Mouse (Mus musculus) midbrain, embryonic 15.5 days (tissue): ENCODE data around the gene Dennd2c. TPM values are rescaled to one million over a fixed set of nuclear protein-coding genes. Genes with fewer than 3 reads are reported as not detected.

Source experiments
- ATAC-seq: fragments of 200-750 bp; cut with Nextera tagmentation; replicated peaks from 2 replicates; pipeline ENCODE4 v1.8.0; 2017; ENCODE audit warnings: moderate TSS enrichment
- H3K27ac ChIP-seq: fragments of 300-500 bp; sonication (generic); 2 replicates; pipeline ENCODE4 v1.5.1; 2015; ENCODE audit warnings: mild to moderate bottlenecking, inconsistent platforms
- H3K27me3 ChIP-seq: fragments of 300-500 bp; sonication (generic); replicated peaks from 2 replicates; pipeline ENCODE4 v1.6.1; 2015; ENCODE audit warnings: inconsistent platforms
- H3K36me3 ChIP-seq: fragments of 300-500 bp; sonication (generic); replicated peaks from 2 replicates; pipeline ENCODE4 v1.6.1; 2015; ENCODE audit warnings: inconsistent platforms
- H3K4me1 ChIP-seq: fragments of 300-500 bp; sonication (generic); 2 replicates; pipeline ENCODE4 v1.6.1; 2015; ENCODE audit warnings: inconsistent platforms
- H3K4me2 ChIP-seq: fragments of 300-500 bp; sonication (generic); 2 replicates; pipeline ENCODE4 v1.6.1; 2015; ENCODE audit warnings: inconsistent platforms, mild to moderate bottlenecking, moderate library complexity
- H3K4me3 ChIP-seq: fragments of 300-500 bp; sonication (generic); 2 replicates; pipeline ENCODE4 v1.5.1; 2015; ENCODE audit warnings: mild to moderate bottlenecking, inconsistent platforms
- H3K9ac ChIP-seq: fragments of 300-500 bp; sonication (generic); 2 replicates; pipeline ENCODE4 v1.6.1; 2015; ENCODE audit warnings: mild to moderate bottlenecking, inconsistent platforms
- H3K9me3 ChIP-seq: fragments of 300-500 bp; sonication (generic); 2 replicates; pipeline ENCODE4 v1.6.1; 2016; ENCODE audit warnings: inconsistent platforms
- WGBS: fragments of 180-500 bp; shearing (Covaris S2); methylation state at CpG from one replicate; pipeline ENCODE4 v1.1.7; 2015; ENCODE audit warnings: mixed read lengths; 5-methylcytosine and 5-hydroxymethylcytosine counted together
- polyA plus RNA-seq: library from polyadenylated mRNA; unstranded; fragments of >200 nt; fragmentation: Nextera tagmentation; extraction: Ambion mirVana; gene quantifications from 2 replicates; pipeline ENCODE4 v1.2.1, GENCODE M21; 2015

Gene Dennd2c
- polyA plus RNA-seq, 1 experiment from 2014 or later: 1.3 TPM

DNA sequence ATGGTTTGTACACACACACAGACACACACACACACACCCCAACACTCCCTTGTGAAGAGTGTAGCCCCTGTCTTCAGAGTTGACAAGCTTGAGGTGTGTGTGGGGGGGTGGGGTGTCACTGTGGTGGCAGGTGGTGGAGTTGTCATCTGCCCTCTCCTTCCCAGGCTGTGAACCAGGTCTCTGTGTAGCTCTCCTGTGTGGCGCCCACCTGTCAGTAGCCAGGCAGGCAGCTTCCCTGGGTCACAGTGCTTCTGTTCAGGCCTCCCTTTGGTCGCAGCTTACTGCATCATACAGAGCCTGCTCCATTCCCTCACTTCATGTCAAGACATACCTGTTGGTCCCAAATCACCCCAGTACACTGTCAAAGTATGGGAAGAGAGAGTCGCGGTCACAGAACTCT, 43.4 kb downstream of the Dennd2c start:
- WGBS: 80% methylated on average over 4 of the region's 4 CpGs
- no peak overlapping the region for H3K4me2 ChIP-seq

DNA sequence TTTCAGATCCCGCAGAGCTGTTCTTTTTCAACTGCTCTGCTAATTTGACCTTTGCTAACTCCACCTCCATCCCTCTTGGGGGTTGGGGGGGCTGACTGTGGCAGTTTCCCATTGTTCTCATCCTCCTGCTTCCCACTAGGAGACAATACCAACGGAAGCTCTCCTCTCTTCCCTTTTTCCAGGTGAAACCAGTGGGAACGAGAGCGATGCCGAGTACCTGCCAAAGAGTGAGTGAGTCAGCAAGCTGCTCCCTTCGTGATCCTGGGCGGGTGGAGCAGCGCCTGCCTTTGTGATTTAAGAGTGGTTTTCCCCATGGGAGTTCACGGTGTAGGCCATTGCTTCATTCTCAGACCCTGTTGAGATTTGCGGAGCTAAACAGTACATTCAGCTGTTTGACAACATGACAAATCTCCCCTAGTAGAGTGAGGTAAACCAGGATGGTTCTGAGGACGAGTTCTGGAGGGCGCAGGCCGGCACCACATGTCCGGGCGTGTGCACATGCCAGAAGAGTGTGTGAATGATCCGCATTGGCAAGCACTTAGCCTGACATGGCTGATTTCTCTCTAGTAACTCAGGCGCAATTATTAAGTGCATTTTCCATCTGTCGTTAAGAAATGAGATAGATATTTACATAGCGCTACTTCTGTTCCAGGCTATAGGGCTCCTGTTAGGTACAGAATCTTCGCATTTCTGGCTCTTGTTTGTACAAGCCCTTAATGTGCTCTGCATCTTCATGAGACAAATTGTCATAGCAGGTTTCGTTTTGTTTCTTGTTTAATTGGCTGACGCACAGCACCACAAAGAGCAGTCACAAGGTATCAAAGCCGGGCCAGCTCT, 44.1 kb downstream of the Dennd2c start:
- Histone ChIP-seq H3K9ac (no peak overlapping the region), H3K4me1 (no peaks in the 10 kb centered on the region), H3K4me2 (no peak overlapping the region), H3K4me3 (no peak overlapping the region), H3K27me3 (no peaks in the 10 kb centered on the region), H3K27ac (no peak overlapping the region), H3K9me3 (no peaks in the 10 kb centered on the region), H3K36me3 (no peaks in the 10 kb centered on the region)
- WGBS: 63% methylated on average over 23 of the region's 23 CpGs
- no peak for ATAC-seq

More for the DNA sequence above, 43.4 kb downstream of the Dennd2c start:
- Histone ChIP-seq H3K36me3 (no peaks in the 10 kb centered on the region), H3K9me3 (no peaks in the 10 kb centered on the region), H3K9ac (no peak overlapping the region), H3K4me3 (no peak overlapping the region), H3K27me3 (no peaks in the 10 kb centered on the region), H3K4me1 (no peaks in the 10 kb centered on the region), H3K27ac (no peak overlapping the region)
- ATAC-seq: no peak

DNA sequence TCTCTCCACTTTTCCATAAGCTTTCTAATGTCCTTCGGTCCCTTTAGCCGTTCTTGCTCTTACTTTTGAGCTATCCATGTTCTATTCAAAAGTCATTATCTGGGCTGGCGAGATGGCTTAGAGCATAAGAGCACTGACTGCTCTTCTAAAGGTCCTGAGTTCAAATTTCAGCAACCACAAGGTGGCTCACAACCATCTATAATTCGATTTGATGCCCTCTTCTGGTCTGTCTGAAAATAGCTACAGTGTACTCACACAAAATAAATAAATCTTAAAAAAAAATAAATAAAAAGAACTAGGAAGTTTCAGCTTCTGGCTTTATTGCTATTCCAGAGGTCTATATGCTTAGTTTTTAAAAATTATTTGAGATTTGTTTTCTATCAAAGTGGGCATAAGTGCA, 45.4 kb downstream of the Dennd2c start:
- Histone ChIP-seq H3K27me3 (no peaks in the 10 kb centered on the region), H3K27ac (no peak overlapping the region), H3K36me3 (no peaks in the 10 kb centered on the region), H3K9ac (no peak overlapping the region), H3K4me1 (no peaks in the 10 kb centered on the region), H3K9me3 (no peaks in the 10 kb centered on the region), H3K4me3 (no peak overlapping the region), H3K4me2 (no peak overlapping the region)
- ATAC-seq: no peak
- WGBS: 90% methylated on average over 4 of the region's 4 CpGs

DNA sequence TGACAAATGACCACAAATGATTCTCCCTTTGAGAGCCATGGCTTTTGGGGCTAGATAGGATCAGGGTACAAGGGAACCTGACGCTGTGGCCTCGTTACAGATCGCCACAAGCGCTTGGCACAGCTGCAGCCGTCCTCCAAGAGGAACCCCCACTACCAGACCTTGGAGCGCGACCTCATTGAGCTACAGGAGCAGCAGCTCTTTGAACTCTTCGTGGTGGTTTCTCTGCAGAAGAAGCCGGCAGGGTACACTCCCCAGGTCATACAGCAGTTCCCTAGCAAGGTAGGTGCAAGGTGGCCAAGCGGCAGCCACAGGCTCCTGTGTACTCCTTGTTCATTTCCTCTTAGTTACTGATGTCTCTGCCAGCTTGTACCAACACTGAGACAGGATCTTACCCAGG, 46.5 kb downstream of the Dennd2c start:
- H3K4me2 ChIP-seq: no peak overlapping the region
- 82% methylated on average over 10 of the region's 10 CpGs for WGBS
- H3K4me3 ChIP-seq: no peak overlapping the region
- H3K27me3 ChIP-seq: no peaks in the 10 kb centered on the region
- H3K36me3 ChIP-seq: no peaks in the 10 kb centered on the region
- no peak overlapping the region for H3K9ac ChIP-seq
- H3K27ac ChIP-seq: no peak overlapping the region
- no peaks in the 10 kb centered on the region for H3K9me3 ChIP-seq
- ATAC-seq: no peak
- no peaks in the 10 kb centered on the region for H3K4me1 ChIP-seq

GRCm38 (mm10) chr3:103153761-103154160, 51.4 kb downstream of the Dennd2c start:
- no peak for ATAC-seq
- H3K27ac ChIP-seq: no peak overlapping the region
- H3K27me3 ChIP-seq: no peaks in the 10 kb centered on the region
- no peak overlapping the region for H3K9ac ChIP-seq
- H3K36me3 ChIP-seq: no peaks in the 10 kb centered on the region
- H3K9me3 ChIP-seq: no peaks in the 10 kb centered on the region
- no peak overlapping the region for H3K4me2 ChIP-seq
- no peaks in the 10 kb centered on the region for H3K4me1 ChIP-seq
- no peak overlapping the region for H3K4me3 ChIP-seq

GRCm38 (mm10) chr3:103159232-103159900, 57.0 kb downstream of the Dennd2c start:
- H3K36me3 ChIP-seq: no peaks in the 10 kb centered on the region
- no peak overlapping the region for H3K4me2 ChIP-seq
- no peaks in the 10 kb centered on the region for H3K9me3 ChIP-seq
- H3K9ac ChIP-seq: no peak overlapping the region
- H3K4me3 ChIP-seq: no peak overlapping the region
- WGBS: 58% methylated on average over 3 of the region's 3 CpGs
- no peaks in the 10 kb centered on the region for H3K4me1 ChIP-seq
- ATAC-seq: no peak
- H3K27ac ChIP-seq: no peak overlapping the region
- H3K27me3 ChIP-seq: no peaks in the 10 kb centered on the region

- H3K4me1 ChIP-seq: peaks cover 16% of the 10 kb centered on the region
Measured at GRCm38 (mm10) chr3:103169771-103170170, 67.4 kb downstream of the Dennd2c start.

GRCm38 (mm10) chr3:103171505-103172267, 69.3 kb downstream of the Dennd2c start, which contains the start of gene Bcas2:
Gene Bcas2 (plus strand): TSS chr3:103171655.
- Histone ChIP-seq H3K4me2 (peak within 1 kb of the TSS; percentile 60), H3K9ac (peak within 1 kb of the TSS; percentile 86), H3K4me3 (peak within 1 kb of the TSS; percentile 74), H3K27me3 (no peaks in the 10 kb centered on the region), H3K9me3 (no peaks in the 10 kb centered on the region), H3K36me3 (peaks cover 17% of the 10 kb centered on the region), H3K27ac (peak within 1 kb of the TSS; percentile 85), H3K4me1 (peaks cover 16% of the 10 kb centered on the region)
- ATAC-seq: peak; percentile 98
- under 1% methylated on average over 56 of the region's 56 CpGs for WGBS

More at GRCm38 (mm10) chr3:103169771-103170170, 67.4 kb downstream of the Dennd2c start:
- H3K27ac ChIP-seq: no peak overlapping the region
- no peak overlapping the region for H3K4me2 ChIP-seq
- no peaks in the 10 kb centered on the region for H3K27me3 ChIP-seq
- H3K36me3 ChIP-seq: peaks cover 2% of the 10 kb centered on the region; the same call in 1 of the 2 replicates
- H3K4me3 ChIP-seq: no peak overlapping the region
- no peak overlapping the region for H3K9ac ChIP-seq
- no peaks in the 10 kb centered on the region for H3K9me3 ChIP-seq
- WGBS: 11% methylated on average over 4 of the region's 4 CpGs
- ATAC-seq: no peak

- H3K36me3 ChIP-seq: peaks cover 24% of the 10 kb centered on the region
- H3K9ac ChIP-seq: peak overlapping the region; percentile 86
- peaks cover 16% of the 10 kb centered on the region for H3K4me1 ChIP-seq
- H3K4me3 ChIP-seq: peak overlapping the region; percentile 74
- H3K27me3 ChIP-seq: no peaks in the 10 kb centered on the region
- ATAC-seq: no peak
- H3K4me2 ChIP-seq: peak overlapping the region; percentile 60
- 53% methylated on average over 5 of the region's 5 CpGs for WGBS
- no peak overlapping the region for H3K27ac ChIP-seq
- H3K9me3 ChIP-seq: no peaks in the 10 kb centered on the region
Measured at GRCm38 (mm10) chr3:103172615-103173014, 70.2 kb downstream of the Dennd2c start.

DNA sequence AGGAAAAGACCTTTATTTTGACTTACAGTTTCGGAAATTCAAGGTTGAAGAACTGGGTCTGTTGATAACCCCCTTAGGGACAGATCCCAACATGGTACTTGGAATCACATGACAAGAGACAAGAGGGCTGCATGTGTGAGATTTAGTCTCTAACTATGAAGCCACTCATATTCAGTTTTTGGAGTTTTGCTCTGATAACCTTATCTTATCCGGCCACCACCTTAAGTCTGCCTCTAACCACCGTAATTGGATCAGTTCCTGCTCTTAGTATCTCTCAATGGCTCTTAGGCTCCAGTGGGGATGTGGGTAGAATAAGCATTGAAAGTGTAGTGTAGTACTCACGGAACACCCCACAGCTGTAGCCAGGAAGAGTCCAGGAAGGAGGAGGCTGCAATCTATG, 74.3 kb downstream of the Dennd2c start:
- Histone ChIP-seq H3K4me2 (no peak overlapping the region), H3K9me3 (no peaks in the 10 kb centered on the region), H3K4me1 (peaks cover 11% of the 10 kb centered on the region), H3K4me3 (no peak overlapping the region), H3K36me3 (peaks cover 37% of the 10 kb centered on the region), H3K27me3 (no peaks in the 10 kb centered on the region), H3K9ac (no peak overlapping the region), H3K27ac (no peak overlapping the region)
- 91% methylated on average over 4 of the region's 4 CpGs for WGBS
- ATAC-seq: no peak

DNA sequence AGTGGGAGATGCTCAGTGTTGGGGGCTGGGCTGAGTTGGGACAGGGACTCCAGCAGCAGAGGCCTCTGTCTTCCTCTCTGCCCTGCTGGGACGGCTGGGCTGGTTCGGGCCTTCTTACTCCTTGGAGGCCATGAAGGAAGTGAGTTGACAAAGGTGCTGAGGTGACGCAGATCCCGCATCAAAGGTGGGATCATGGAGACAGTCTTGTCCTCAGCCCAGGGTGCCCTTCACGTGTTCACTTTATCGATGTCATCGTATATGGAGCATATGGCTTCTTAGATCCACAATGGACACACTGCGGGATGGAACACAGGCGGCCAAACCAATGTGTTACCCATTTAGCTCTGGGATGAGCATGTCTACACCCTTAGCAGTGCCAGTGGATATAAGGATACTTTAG, 77.1 kb downstream of the Dennd2c start:
- Histone ChIP-seq H3K27ac (no peak overlapping the region), H3K9me3 (no peaks in the 10 kb centered on the region), H3K4me1 (no peaks in the 10 kb centered on the region), H3K4me2 (no peak overlapping the region), H3K27me3 (no peaks in the 10 kb centered on the region), H3K36me3 (peaks cover 37% of the 10 kb centered on the region), H3K9ac (no peak overlapping the region), H3K4me3 (no peak overlapping the region)
- no peak for ATAC-seq
- 95% methylated on average over 9 of the region's 9 CpGs for WGBS

DNA sequence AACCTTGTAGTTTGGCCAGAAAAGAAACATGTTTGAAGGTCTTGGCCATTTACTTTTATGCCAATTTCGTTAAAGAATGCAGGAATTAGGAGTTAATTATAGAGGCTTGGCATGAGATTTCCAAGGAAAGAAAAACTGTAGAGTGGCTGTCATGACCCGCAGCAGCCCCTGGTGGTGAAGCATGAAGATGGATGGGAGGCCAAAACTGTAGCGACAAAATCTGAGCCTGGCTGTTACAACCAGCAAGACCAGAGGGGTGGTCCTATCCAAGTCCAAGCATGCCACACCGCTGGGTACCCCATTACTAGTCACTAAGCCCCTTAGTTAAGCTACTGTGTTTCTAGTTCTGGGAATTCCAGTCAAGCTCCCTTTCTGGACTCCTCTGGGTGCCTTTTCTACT, 78.8 kb downstream of the Dennd2c start:
- Histone ChIP-seq H3K4me2 (no peak overlapping the region), H3K9ac (no peak overlapping the region), H3K9me3 (no peaks in the 10 kb centered on the region), H3K4me1 (no peaks in the 10 kb centered on the region), H3K36me3 (peaks cover 23% of the 10 kb centered on the region), H3K27ac (no peak overlapping the region), H3K27me3 (no peaks in the 10 kb centered on the region), H3K4me3 (no peak overlapping the region)
- WGBS: 61% methylated on average over 4 of the region's 4 CpGs
- no peak for ATAC-seq
